Mouse (Mus musculus): ENCODE results near the gene Raf1. TPM values are rescaled to one million over a fixed set of nuclear protein-coding genes. Genes with fewer than 3 reads are reported as not detected.
A peak's percentile ranks its signal among the peaks of the same experiment; 100 is the strongest.

Gene Raf1
- 148 and 179 TPM in 2 replicates for polyA plus RNA-seq (2014; fragmentation: Nextera tagmentation; extraction: Ambion mirVana)

DNA sequence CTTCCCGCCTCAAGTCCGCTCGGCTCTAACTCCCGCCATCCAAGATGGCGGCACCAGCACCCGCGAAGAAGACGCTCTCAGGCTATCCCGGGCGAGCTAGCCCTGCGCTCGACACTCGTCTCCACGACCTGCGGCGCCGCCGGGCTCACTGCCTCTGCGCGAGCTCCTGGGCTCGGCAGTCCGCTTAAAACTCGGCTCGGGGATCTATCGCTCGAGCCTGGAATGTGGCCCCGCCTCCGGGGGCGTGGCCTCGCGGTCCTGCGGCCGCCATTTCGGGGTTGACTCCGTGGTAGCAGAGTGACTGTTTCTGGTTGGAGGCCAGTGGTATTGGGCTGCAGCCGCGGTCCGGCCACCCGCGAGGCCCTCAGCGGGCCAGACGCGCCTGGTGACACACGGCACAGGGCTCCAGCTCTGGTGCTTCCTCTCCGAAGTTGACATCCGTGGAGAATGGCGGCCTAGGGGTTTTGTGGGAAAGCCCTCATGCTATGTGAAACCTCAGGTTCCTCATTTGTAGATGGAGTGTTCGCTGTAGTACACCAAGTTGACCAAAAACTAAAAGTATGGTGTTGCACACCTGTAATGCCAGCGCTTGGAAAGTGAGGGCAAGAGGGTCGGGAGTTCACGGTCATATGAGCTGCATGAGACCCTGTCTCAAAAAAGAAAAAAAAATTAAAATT lies at the start of gene Raf1:
Gene Raf1, minus strand, starts transcription at position 184 of the 677 bp plus-strand sequence.
- peak within 1 kb of the TSS; percentile 98 for H3K27ac ChIP-seq (replicated peaks; ENCODE audit: low read depth, low read length)
- WGBS: under 1% methylated on average over 51 of the region's 51 CpGs

DNA sequence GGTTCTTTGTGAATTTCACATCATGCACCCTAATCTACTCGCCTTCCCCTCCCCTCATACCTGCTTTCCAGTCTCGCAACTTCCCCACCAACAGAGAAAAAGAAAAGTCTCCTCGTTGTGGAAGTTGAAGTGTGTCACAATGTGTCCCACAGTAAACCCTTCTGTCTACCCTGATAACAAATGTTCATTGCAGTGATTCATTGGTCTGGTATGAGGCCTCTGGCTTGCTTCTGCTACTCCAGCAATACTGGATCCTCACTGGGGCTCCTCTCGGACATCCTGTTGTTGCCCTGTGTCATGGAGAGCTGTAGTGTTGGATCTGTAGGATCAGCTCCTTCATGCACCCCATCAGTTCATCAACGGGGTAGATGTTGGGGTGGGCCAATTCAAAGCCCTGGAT lies 45.8 kb upstream of the Raf1 start:
- Histone ChIP-seq H3K36me3 (ENCODE audit: control insufficient read depth, insufficient read depth, low read length) (no peaks in the 10 kb centered on the region), H3K27ac (replicated peaks; ENCODE audit: low read depth, low read length) (no peak overlapping the region), H3K9ac (replicated peaks; ENCODE audit: low read length) (no peak overlapping the region), H3K4me3 (replicated peaks; ENCODE audit: low read depth, low read length) (no peak overlapping the region), H3K4me1 (ENCODE audit: control insufficient read depth, insufficient read depth, low read length) (no peaks in the 10 kb centered on the region), H3K9me3 (ENCODE audit: control insufficient read depth, low read length) (no peaks in the 10 kb centered on the region), H3K27me3 (ENCODE audit: control insufficient read depth, insufficient read depth, low read length) (no peaks in the 10 kb centered on the region), H3K4me2 (ENCODE audit: low read length) (no peak overlapping the region)
- ATAC-seq (ENCODE audit: low FRiP score, low TSS enrichment) (no peak), DNase-seq (no peak)
- 87% methylated on average over 5 of the region's 5 CpGs for WGBS

More for the DNA sequence above, at the start of gene Raf1:
- ATAC-seq (ENCODE audit: low FRiP score, low TSS enrichment): peak; percentile 99
- Histone ChIP-seq H3K9ac (replicated peaks; ENCODE audit: low read length) (peak within 1 kb of the TSS; percentile 100), H3K27me3 (ENCODE audit: control insufficient read depth, insufficient read depth, low read length) (no peaks in the 10 kb centered on the region), H3K9me3 (ENCODE audit: control insufficient read depth, low read length) (no peaks in the 10 kb centered on the region), H3K36me3 (ENCODE audit: control insufficient read depth, insufficient read depth, low read length) (no peaks in the 10 kb centered on the region), H3K4me1 (ENCODE audit: control insufficient read depth, insufficient read depth, low read length) (peaks cover 23% of the 10 kb centered on the region), H3K4me2 (ENCODE audit: low read length) (peak within 1 kb of the TSS; percentile 87), H3K4me3 (replicated peaks; ENCODE audit: low read depth, low read length) (peak within 1 kb of the TSS; percentile 99)
- peak; percentile 99 for DNase-seq

DNA sequence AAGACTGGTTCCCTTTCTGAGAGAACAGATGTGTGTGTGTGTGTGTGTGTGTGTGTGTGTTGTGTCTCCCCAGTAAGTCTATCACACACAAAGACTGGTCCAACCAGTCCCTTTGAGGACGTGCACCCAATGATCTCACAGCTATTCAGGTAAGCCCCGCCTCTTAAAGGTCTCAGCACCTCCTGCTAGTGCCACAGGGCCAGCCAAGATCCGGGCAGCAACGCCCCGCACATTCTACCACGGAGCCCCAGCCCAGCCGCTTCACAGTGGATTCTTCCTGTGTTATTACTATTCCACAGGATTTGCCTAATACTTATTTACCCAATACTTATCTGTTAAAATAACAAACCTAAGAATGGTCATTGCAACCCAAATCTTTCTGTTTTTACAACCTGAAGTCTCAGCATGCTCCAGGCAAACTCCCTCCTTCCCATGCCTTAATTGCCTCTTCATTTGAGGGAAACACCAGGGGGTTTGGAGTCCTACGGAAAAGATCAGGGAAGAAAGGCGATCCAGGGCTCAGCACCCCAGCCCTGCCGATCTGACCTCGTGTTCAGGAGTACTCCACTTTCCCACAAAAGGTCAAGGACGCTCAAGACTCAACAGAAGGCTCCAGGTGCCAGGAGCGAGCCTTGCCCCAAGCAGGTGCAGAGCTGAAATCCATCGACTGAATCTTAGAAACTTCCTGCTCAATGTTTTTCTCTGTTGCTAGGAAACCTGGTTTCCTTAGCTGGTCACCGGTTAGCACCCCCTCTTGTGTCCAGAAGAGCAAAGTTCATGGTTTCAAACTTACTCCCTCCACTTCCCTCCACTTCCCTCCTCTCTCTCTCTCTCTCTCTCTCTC lies 41.5 kb upstream of the Raf1 start:
- Histone ChIP-seq H3K4me1 (ENCODE audit: control insufficient read depth, insufficient read depth, low read length) (no peaks in the 10 kb centered on the region), H3K4me3 (replicated peaks; ENCODE audit: low read depth, low read length) (peak overlapping the region; percentile 20), H3K27me3 (ENCODE audit: control insufficient read depth, insufficient read depth, low read length) (no peaks in the 10 kb centered on the region), H3K27ac (replicated peaks; ENCODE audit: low read depth, low read length) (no peak overlapping the region), H3K36me3 (ENCODE audit: control insufficient read depth, insufficient read depth, low read length) (no peaks in the 10 kb centered on the region), H3K9ac (replicated peaks; ENCODE audit: low read length) (no peak overlapping the region; the same call in 1 of the 2 replicates), H3K4me2 (ENCODE audit: low read length) (peak overlapping the region; percentile 47), H3K9me3 (ENCODE audit: control insufficient read depth, low read length) (no peaks in the 10 kb centered on the region)
- WGBS: under 1% methylated on average over 15 of the region's 15 CpGs
- DNase-seq: peak; percentile 80
- ATAC-seq (ENCODE audit: low FRiP score, low TSS enrichment): peak; percentile 88

DNA sequence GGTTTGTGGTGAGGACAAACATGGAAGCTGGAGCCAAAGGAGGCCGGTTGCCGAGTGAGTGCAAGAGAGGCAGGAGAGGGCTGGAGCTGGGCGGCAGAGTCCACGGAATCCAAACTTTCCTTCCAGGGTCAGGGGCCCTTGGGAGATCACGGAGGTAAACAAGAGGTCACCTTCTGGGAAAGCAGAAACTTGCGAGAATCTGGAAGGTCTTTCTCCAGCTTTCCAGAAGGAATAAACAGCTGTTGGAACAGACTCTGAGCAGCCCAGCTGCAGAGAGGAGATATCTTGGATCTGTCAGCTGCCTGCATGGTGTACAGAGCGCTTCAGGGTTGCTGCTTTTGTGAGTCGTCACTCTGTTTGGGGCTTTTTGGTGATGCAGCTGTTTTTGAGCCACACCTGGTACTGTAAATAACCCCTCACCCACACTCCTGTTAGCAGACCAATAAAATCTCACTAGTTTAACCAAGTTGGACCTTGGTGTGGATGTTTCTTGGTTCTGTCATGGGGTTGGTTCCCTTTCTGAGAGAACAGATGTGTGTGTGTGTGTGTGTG lies 40.7 kb upstream of the Raf1 start:
- no peak overlapping the region for H3K27ac ChIP-seq (replicated peaks; ENCODE audit: low read depth, low read length)
- no peaks in the 10 kb centered on the region for H3K9me3 ChIP-seq (ENCODE audit: control insufficient read depth, low read length)
- H3K4me2 ChIP-seq (ENCODE audit: low read length): peak overlapping the region; percentile 47
- DNase-seq (peak; percentile 38), ATAC-seq (ENCODE audit: low FRiP score, low TSS enrichment) (peak; percentile 17; the same call in 1 of the 2 replicates)
- no peak overlapping the region for H3K9ac ChIP-seq (replicated peaks; ENCODE audit: low read length)
- H3K4me1 ChIP-seq (ENCODE audit: control insufficient read depth, insufficient read depth, low read length): no peaks in the 10 kb centered on the region
- no peaks in the 10 kb centered on the region for H3K36me3 ChIP-seq (ENCODE audit: control insufficient read depth, insufficient read depth, low read length)
- WGBS: 17% methylated on average over 8 of the region's 8 CpGs
- H3K27me3 ChIP-seq (ENCODE audit: control insufficient read depth, insufficient read depth, low read length): no peaks in the 10 kb centered on the region
- H3K4me3 ChIP-seq (replicated peaks; ENCODE audit: low read depth, low read length): peak overlapping the region; percentile 20; the same call in 1 of the 2 replicates

DNA sequence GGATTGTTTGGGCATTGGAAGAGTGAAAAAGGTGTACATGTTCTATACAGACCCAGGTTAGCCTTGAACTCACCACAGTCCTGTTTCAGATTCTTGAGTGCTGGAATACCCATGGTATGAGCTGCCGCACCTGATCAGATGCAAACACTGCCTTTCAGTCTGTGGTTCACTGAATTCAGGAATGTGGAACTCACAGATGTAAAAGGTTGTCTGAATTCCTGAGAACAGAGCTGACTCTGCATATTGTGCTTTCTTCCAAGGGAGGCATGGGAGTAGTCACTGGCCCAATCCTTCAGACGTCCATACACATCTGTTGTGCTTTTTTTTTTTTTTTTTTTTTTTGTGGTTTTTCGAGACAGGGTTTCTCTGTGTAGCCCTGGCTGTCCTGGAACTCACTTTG lies 34.8 kb upstream of the Raf1 start:
- H3K4me2 ChIP-seq (ENCODE audit: low read length): no peak overlapping the region
- no peak overlapping the region for H3K9ac ChIP-seq (replicated peaks; ENCODE audit: low read length)
- ATAC-seq (ENCODE audit: low FRiP score, low TSS enrichment) (no peak), DNase-seq (no peak)
- H3K4me3 ChIP-seq (replicated peaks; ENCODE audit: low read depth, low read length): no peak overlapping the region
- WGBS: 80% methylated on average over 2 of the region's 3 CpGs
- H3K27ac ChIP-seq (replicated peaks; ENCODE audit: low read depth, low read length): no peak overlapping the region
- no peaks in the 10 kb centered on the region for H3K27me3 ChIP-seq (ENCODE audit: control insufficient read depth, insufficient read depth, low read length)
- H3K9me3 ChIP-seq (ENCODE audit: control insufficient read depth, low read length): no peaks in the 10 kb centered on the region
- no peaks in the 10 kb centered on the region for H3K4me1 ChIP-seq (ENCODE audit: control insufficient read depth, insufficient read depth, low read length)
- H3K36me3 ChIP-seq (ENCODE audit: control insufficient read depth, insufficient read depth, low read length): no peaks in the 10 kb centered on the region

DNA sequence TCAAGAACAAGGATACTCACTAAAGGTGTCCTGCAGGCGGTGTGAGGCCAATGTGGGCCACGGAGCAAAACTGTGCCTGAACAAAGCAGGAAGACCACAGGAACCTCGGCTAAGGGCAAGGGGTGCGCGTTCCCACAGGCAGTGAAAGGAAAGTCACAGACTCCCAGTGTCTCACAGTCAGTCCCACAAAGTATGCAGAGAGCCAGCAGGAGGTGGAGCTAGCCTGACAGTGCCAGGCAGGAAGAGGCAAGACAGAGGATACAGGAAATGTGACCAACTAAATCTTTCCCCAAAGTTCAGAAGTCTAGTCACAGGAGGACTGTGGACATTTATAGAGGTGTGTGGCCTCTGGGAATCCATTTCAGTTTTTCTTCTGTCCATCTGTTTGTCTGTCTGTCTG lies 26.5 kb upstream of the Raf1 start:
- WGBS: 84% methylated on average over 5 of the region's 5 CpGs
- ATAC-seq (ENCODE audit: low FRiP score, low TSS enrichment) (no peak), DNase-seq (no peak)
- H3K4me3 ChIP-seq (replicated peaks; ENCODE audit: low read depth, low read length): no peak overlapping the region
- no peaks in the 10 kb centered on the region for H3K36me3 ChIP-seq (ENCODE audit: control insufficient read depth, insufficient read depth, low read length)
- no peak overlapping the region for H3K9ac ChIP-seq (replicated peaks; ENCODE audit: low read length)
- H3K4me2 ChIP-seq (ENCODE audit: low read length): no peak overlapping the region
- H3K27ac ChIP-seq (replicated peaks; ENCODE audit: low read depth, low read length): no peak overlapping the region
- H3K9me3 ChIP-seq (ENCODE audit: control insufficient read depth, low read length): no peaks in the 10 kb centered on the region
- H3K27me3 ChIP-seq (ENCODE audit: control insufficient read depth, insufficient read depth, low read length): no peaks in the 10 kb centered on the region
- H3K4me1 ChIP-seq (ENCODE audit: control insufficient read depth, insufficient read depth, low read length): peaks cover 3% of the 10 kb centered on the region; the same call in 1 of the 2 replicates

DNA sequence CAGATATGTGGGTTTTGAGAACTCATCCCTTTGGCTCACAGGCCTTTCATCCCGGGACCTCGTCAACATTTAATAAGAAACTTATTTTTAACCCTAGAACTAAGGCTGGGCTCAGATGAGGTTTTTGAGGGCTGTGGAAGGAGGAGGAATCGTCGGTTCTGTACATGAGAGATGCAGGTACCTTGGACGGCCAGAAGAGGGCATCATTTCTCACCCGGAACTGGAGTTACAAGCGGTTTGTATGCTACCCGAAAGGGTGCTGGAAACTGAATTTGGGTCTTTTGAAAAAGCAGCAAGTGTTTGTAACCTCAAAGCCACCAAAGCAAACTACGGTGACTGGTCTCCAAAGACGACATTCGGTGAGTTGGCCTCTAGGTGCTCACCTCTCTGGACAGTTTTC lies 24.9 kb upstream of the Raf1 start:
- Histone ChIP-seq H3K4me1 (ENCODE audit: control insufficient read depth, insufficient read depth, low read length) (peaks cover 3% of the 10 kb centered on the region; the same call in 1 of the 2 replicates), H3K27ac (replicated peaks; ENCODE audit: low read depth, low read length) (no peak overlapping the region), H3K27me3 (ENCODE audit: control insufficient read depth, insufficient read depth, low read length) (no peaks in the 10 kb centered on the region), H3K36me3 (ENCODE audit: control insufficient read depth, insufficient read depth, low read length) (no peaks in the 10 kb centered on the region), H3K9ac (replicated peaks; ENCODE audit: low read length) (no peak overlapping the region), H3K4me3 (replicated peaks; ENCODE audit: low read depth, low read length) (no peak overlapping the region), H3K9me3 (ENCODE audit: control insufficient read depth, low read length) (no peaks in the 10 kb centered on the region), H3K4me2 (ENCODE audit: low read length) (no peak overlapping the region)
- WGBS: 54% methylated on average over 11 of the region's 11 CpGs
- no peak for DNase-seq
- ATAC-seq (ENCODE audit: low FRiP score, low TSS enrichment): no peak

DNA sequence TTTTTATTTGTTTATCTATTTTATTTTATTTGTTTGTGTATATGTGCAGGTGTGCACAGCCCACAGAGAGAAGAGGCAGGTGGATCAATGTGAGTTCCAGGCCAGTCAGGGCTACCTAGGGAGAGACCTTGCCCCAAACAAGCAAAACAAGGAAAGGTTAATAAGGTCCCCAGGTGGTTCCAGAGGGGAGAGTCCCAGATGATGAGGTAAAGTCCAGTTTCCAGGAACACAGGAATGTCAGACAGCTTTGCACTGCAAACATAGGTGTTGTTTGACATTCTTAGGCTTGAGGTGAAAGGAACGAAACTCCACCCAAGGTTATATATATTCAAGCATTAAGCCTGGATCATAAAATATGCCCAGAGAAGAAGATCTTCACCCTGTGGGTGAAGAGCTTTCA lies 24.3 kb upstream of the Raf1 start:
- H3K4me2 ChIP-seq (ENCODE audit: low read length): no peak overlapping the region
- no peak overlapping the region for H3K9ac ChIP-seq (replicated peaks; ENCODE audit: low read length)
- H3K27ac ChIP-seq (replicated peaks; ENCODE audit: low read depth, low read length): no peak overlapping the region
- H3K9me3 ChIP-seq (ENCODE audit: control insufficient read depth, low read length): no peaks in the 10 kb centered on the region
- DNase-seq: no peak
- peaks cover 3% of the 10 kb centered on the region; the same call in 1 of the 2 replicates for H3K4me1 ChIP-seq (ENCODE audit: control insufficient read depth, insufficient read depth, low read length)
- no peak overlapping the region for H3K4me3 ChIP-seq (replicated peaks; ENCODE audit: low read depth, low read length)
- H3K36me3 ChIP-seq (ENCODE audit: control insufficient read depth, insufficient read depth, low read length): no peaks in the 10 kb centered on the region
- no peak for ATAC-seq (ENCODE audit: low FRiP score, low TSS enrichment)
- no peaks in the 10 kb centered on the region for H3K27me3 ChIP-seq (ENCODE audit: control insufficient read depth, insufficient read depth, low read length)
- WGBS: 97% methylated on average over 1 of the region's 1 CpGs

Data from midbrain, embryonic 14.5 days (tissue).